Mouse (Mus musculus): ENCODE data around the gene Dld. TPM values are rescaled to one million over a fixed set of nuclear protein-coding genes. Genes with fewer than 3 reads are reported as not detected.

Gene Dld
- polyA plus RNA-seq, 1 experiment from 2014 or later, result 71.4 TPM

DNA sequence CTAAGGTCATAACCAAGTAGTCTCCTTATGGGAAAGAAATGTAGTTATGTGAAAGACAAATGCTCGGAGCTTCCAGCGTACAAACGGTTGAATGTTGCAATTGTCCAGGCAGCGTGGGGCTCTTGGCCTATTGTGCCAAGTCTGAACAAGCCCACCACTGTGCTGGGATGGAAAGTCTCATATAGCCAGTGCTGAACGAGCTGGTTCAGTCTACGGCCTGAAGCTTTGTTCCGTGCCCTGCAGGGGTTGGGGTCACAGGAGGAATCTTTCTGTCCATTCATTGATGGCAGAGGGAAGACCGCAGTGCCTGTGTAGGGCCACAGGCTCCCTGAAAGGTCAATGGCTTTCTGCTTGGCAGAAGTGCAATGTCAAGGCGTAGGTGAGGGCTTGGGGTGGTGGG lies 40.6 kb downstream of the Dld start:
- Histone ChIP-seq H3K4me2 (replicated peaks; ENCODE audit: low read depth, low read length) (no peak overlapping the region), H3K4me3 (ENCODE audit: low read depth, low read length) (no peak overlapping the region), H3K9ac (replicated peaks; ENCODE audit: low read depth) (no peak overlapping the region), H3K4me1 (ENCODE audit: insufficient read depth, low read depth, low read length) (peaks cover 3% of the 10 kb centered on the region; the same call in 1 of the 2 replicates), H3K27me3 (replicated peaks; ENCODE audit: insufficient read depth, low read length) (no peaks in the 10 kb centered on the region), H3K9me3 (ENCODE audit: low read length) (no peaks in the 10 kb centered on the region), H3K27ac (ENCODE audit: low read length) (no peak overlapping the region), H3K36me3 (ENCODE audit: insufficient read depth, low read length) (peaks cover 44% of the 10 kb centered on the region)
- DNase-seq (ENCODE audit: low spot score) (no peak), ATAC-seq (no peak)
- no peak for TF ChIP-seq CTCF (IDR thresholded peaks at IDR 0.05)
- no peak for TF ChIP-seq EP300 (IDR thresholded peaks at IDR 0.05)
- 80% methylated on average over 9 of the region's 9 CpGs for WGBS

GRCm38 (mm10) chr12:31307756-31308155 lies 43.5 kb downstream of the Dld start:
- H3K36me3 ChIP-seq (ENCODE audit: insufficient read depth, low read length), result peaks cover 54% of the 10 kb centered on the region
- ATAC-seq (no peak), DNase-seq (ENCODE audit: low spot score) (no peak)
- H3K9me3 ChIP-seq (ENCODE audit: low read length), result no peaks in the 10 kb centered on the region
- TF ChIP-seq CTCF (IDR thresholded peaks at IDR 0.05) (no peak), EP300 (IDR thresholded peaks at IDR 0.05) (no peak)
- no peak overlapping the region for H3K27ac ChIP-seq (ENCODE audit: low read length)
- H3K4me3 ChIP-seq (ENCODE audit: low read depth, low read length), result no peak overlapping the region
- no peak overlapping the region for H3K9ac ChIP-seq (replicated peaks; ENCODE audit: low read depth)
- no peak overlapping the region for H3K4me2 ChIP-seq (replicated peaks; ENCODE audit: low read depth, low read length)
- no peaks in the 10 kb centered on the region for H3K27me3 ChIP-seq (replicated peaks; ENCODE audit: insufficient read depth, low read length)
- WGBS, result 93% methylated on average over 8 of the region's 8 CpGs
- H3K4me1 ChIP-seq (ENCODE audit: insufficient read depth, low read depth, low read length), result peaks cover 3% of the 10 kb centered on the region; the same call in 1 of the 2 replicates

- Histone ChIP-seq H3K27me3 (replicated peaks; ENCODE audit: insufficient read depth, low read length) (no peaks in the 10 kb centered on the region), H3K36me3 (ENCODE audit: insufficient read depth, low read length) (peaks cover 46% of the 10 kb centered on the region), H3K4me2 (replicated peaks; ENCODE audit: low read depth, low read length) (no peak overlapping the region), H3K9ac (replicated peaks; ENCODE audit: low read depth) (no peak overlapping the region), H3K9me3 (ENCODE audit: low read length) (no peaks in the 10 kb centered on the region), H3K4me1 (ENCODE audit: insufficient read depth, low read depth, low read length) (peaks cover 3% of the 10 kb centered on the region; the same call in 1 of the 2 replicates), H3K4me3 (ENCODE audit: low read depth, low read length) (no peak overlapping the region), H3K27ac (ENCODE audit: low read length) (no peak overlapping the region)
- DNase-seq (ENCODE audit: low spot score) (no peak), ATAC-seq (no peak)
- TF ChIP-seq EP300 (IDR thresholded peaks at IDR 0.05), result no peak
- WGBS, result 92% methylated on average over 8 of the region's 8 CpGs
These were observed 44.2 kb downstream of the Dld start for GRCm38 (mm10) chr12:31307011-31307410.

DNA sequence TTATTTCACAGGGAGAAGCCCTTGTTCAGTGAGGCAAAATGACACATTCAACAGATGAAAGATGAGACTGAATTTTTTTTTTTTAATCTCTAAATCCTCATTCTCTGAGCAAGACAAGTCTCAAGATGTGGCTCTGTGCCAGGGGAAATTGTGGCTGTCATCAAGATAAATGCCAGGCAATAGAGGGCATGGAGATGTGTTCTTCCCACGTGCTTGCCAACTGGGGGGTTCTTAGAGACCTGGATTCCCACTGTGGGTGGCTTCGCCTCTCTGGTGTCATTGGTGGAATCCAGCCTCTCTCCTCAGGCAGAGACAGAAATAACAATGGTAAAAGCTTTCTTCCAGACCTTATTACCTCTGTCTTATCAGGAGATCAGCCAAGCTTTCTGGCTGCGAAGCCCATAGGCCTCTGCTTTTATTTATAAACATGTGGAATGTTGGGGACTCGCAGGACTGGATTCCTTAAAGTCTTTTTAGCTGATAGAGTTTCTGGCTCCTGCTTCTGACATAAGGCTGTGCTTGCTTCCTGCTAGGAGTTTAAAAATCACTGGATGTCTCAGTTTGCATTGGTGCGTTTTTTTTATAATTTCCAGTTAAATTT lies 45.1 kb downstream of the Dld start:
- no peaks in the 10 kb centered on the region for H3K27me3 ChIP-seq (replicated peaks; ENCODE audit: insufficient read depth, low read length)
- ATAC-seq, result no peak

GRCm38 (mm10) chr12:31302766-31303511 lies 48.3 kb downstream of the Dld start:
- H3K4me2 ChIP-seq (replicated peaks; ENCODE audit: low read depth, low read length), result no peak overlapping the region
- H3K9ac ChIP-seq (replicated peaks; ENCODE audit: low read depth), result no peak overlapping the region
- H3K27ac ChIP-seq (ENCODE audit: low read length), result no peak overlapping the region
- H3K27me3 ChIP-seq (replicated peaks; ENCODE audit: insufficient read depth, low read length), result no peaks in the 10 kb centered on the region
- ATAC-seq, result no peak
- TF ChIP-seq CTCF (IDR thresholded peaks at IDR 0.05) (no peak), EP300 (IDR thresholded peaks at IDR 0.05) (no peak)
- no peak for DNase-seq (ENCODE audit: low spot score)
- peaks cover 45% of the 10 kb centered on the region for H3K36me3 ChIP-seq (ENCODE audit: insufficient read depth, low read length)
- 85% methylated on average over 15 of the region's 16 CpGs for WGBS
- H3K9me3 ChIP-seq (ENCODE audit: low read length), result no peaks in the 10 kb centered on the region
- no peak overlapping the region for H3K4me3 ChIP-seq (ENCODE audit: low read depth, low read length)
- H3K4me1 ChIP-seq (ENCODE audit: insufficient read depth, low read depth, low read length), result peaks cover 3% of the 10 kb centered on the region; the same call in 1 of the 2 replicates

More for the DNA sequence above, 45.1 kb downstream of the Dld start:
- H3K4me3 ChIP-seq (ENCODE audit: low read depth, low read length), result no peak overlapping the region
- no peak for TF ChIP-seq CTCF (IDR thresholded peaks at IDR 0.05)
- TF ChIP-seq EP300 (IDR thresholded peaks at IDR 0.05), result no peak
- H3K36me3 ChIP-seq (ENCODE audit: insufficient read depth, low read length), result peaks cover 43% of the 10 kb centered on the region
- no peak overlapping the region for H3K4me2 ChIP-seq (replicated peaks; ENCODE audit: low read depth, low read length)
- H3K9ac ChIP-seq (replicated peaks; ENCODE audit: low read depth), result no peak overlapping the region
- no peak for DNase-seq (ENCODE audit: low spot score)
- WGBS, result 45% methylated on average over 5 of the region's 5 CpGs
- no peaks in the 10 kb centered on the region for H3K9me3 ChIP-seq (ENCODE audit: low read length)
- no peak overlapping the region for H3K27ac ChIP-seq (ENCODE audit: low read length)
- H3K4me1 ChIP-seq (ENCODE audit: insufficient read depth, low read depth, low read length), result peaks cover 3% of the 10 kb centered on the region; the same call in 1 of the 2 replicates

- 66% methylated on average over 5 of the region's 5 CpGs for WGBS
- no peak overlapping the region for H3K9ac ChIP-seq (replicated peaks; ENCODE audit: low read depth)
- H3K4me1 ChIP-seq (ENCODE audit: insufficient read depth, low read depth, low read length), result peaks cover 3% of the 10 kb centered on the region; the same call in 1 of the 2 replicates
- H3K9me3 ChIP-seq (ENCODE audit: low read length), result no peaks in the 10 kb centered on the region
- no peak overlapping the region for H3K27ac ChIP-seq (ENCODE audit: low read length)
- ATAC-seq (no peak; the same call in 1 of the 2 replicates), DNase-seq (ENCODE audit: low spot score) (no peak)
- H3K4me2 ChIP-seq (replicated peaks; ENCODE audit: low read depth, low read length), result no peak overlapping the region
- H3K36me3 ChIP-seq (ENCODE audit: insufficient read depth, low read length), result peaks cover 41% of the 10 kb centered on the region
- H3K4me3 ChIP-seq (ENCODE audit: low read depth, low read length), result no peak overlapping the region
- H3K27me3 ChIP-seq (replicated peaks; ENCODE audit: insufficient read depth, low read length), result no peaks in the 10 kb centered on the region
- no peak for TF ChIP-seq CTCF (IDR thresholded peaks at IDR 0.05)
These were observed 49.0 kb downstream of the Dld start for GRCm38 (mm10) chr12:31302266-31302665.

All from lung, postnatal 0 days (tissue).